Mouse (Mus musculus) layer of hippocampus, adult 2 months (tissue): ENCODE results near the gene Zswim4. TPM values are rescaled to one million over a fixed set of nuclear protein-coding genes. Genes with fewer than 3 reads are reported as not detected.

ENCODE experiments used
- DNase-seq, 2 experiments: peaks; one replicate each; pipeline ENCODE4 v3.0.0; 2022; ENCODE audit warnings: low spot score in 2 of 2
- H3K27ac ChIP-seq: fragments of 200-600 bp; 2 replicates; pipeline ENCODE4 v1.8.1; 2022
- H3K4me3 ChIP-seq: fragments of 200-600 bp; 2 replicates; pipeline ENCODE4 v1.8.1; 2022; ENCODE audit warnings: mild to moderate bottlenecking
- CTCF ChIP-seq: fragments of 200-600 bp; conservative IDR thresholded peaks from 2 replicates; pipeline ENCODE4 v1.8.1; 2022; ENCODE audit warnings: antibody characterized with exemption, mild to moderate bottlenecking, moderate library complexity
- total RNA-seq, 2 experiments: library from RNA; stranded (reverse); gene quantifications; 2 replicates each; pipeline ENCODE4 v1.2.3; 2021

Gene Zswim4
- total RNA-seq, 2 experiments from 2014 or later = 18.0 to 19.3 TPM

DNA sequence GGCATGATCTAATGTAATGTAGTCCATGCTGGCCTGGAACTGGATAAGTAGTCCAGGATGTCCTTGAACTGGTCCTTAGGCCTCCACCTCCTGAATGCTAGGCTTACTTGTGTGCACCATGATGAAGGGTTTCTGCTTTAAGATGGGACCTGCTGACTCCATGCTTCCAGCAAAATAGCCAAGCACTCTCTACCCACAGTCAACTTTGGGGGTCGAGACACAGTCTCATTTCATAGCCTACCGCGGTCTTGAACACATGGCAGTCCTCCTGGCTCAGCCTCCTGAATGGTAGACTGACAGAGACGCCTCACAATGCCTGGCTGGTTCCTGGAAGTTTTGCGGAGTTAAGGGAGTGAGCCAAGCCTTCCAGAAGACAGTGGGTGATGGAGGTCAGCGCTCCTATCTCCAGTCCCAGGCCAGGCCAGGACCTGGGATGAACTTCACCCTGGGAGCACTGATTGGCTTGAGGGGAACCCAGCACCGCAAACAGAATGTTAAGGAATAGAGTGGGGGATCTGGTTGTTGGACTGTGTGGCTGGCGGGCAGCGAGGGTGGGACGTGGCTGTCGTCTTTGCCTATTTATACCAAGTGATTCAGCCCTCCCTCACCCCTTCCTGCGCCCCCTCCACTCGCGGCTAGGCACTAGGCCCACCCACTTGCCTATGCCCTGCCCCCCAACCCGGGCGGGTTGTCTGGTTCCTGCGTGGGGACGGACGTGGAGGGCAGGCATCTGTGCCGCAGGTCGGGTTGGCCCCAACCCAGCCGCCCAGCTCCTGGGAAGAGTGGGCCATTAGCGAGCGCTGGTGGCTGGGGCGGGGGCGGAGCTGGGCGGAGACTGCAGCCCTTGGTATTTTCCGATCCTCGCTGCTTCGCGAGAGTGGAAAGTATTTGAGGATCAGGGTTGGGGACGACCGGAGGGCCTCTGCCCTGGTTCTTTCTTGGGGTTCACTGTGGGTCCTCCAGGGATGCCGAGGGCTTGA lies 33.6 kb downstream of the Zswim4 start:
- H3K4me3 ChIP-seq = peak overlapping the region; percentile 65
- TF ChIP-seq CTCF = no peak

DNA sequence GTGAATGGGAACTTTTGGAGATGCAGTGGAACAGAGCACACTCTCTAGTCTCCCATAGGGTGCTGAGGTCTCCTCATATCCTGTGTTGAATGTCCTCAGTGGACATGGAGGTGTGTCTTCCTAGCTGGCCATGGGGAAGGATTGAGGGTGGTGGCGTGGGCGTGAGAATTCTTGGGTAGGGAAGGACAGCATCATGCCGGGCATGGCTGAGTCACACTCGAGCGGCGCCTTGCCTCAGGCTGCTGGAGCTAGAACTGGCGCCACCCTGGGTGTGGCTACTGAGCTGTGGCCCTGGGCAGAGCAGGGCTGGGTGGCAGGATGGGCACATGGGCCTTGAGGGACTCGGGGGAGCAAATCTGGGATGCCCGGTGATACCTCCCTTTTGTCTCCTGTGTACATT lies 34.4 kb downstream of the Zswim4 start:
- DNase-seq = no peak
- Histone ChIP-seq H3K27ac (peak overlapping the region; percentile 98), H3K4me3 (peak overlapping the region; percentile 65)
- no peak for TF ChIP-seq CTCF

More for the DNA sequence above, 33.6 kb downstream of the Zswim4 start:
- H3K27ac ChIP-seq = peak overlapping the region; percentile 98
- DNase-seq = peak; percentile 61 to 63

- DNase-seq = no peak
These were observed 35.2 kb downstream of the Zswim4 start for GRCm38 (mm10) chr8:84201545-84202245.

DNA sequence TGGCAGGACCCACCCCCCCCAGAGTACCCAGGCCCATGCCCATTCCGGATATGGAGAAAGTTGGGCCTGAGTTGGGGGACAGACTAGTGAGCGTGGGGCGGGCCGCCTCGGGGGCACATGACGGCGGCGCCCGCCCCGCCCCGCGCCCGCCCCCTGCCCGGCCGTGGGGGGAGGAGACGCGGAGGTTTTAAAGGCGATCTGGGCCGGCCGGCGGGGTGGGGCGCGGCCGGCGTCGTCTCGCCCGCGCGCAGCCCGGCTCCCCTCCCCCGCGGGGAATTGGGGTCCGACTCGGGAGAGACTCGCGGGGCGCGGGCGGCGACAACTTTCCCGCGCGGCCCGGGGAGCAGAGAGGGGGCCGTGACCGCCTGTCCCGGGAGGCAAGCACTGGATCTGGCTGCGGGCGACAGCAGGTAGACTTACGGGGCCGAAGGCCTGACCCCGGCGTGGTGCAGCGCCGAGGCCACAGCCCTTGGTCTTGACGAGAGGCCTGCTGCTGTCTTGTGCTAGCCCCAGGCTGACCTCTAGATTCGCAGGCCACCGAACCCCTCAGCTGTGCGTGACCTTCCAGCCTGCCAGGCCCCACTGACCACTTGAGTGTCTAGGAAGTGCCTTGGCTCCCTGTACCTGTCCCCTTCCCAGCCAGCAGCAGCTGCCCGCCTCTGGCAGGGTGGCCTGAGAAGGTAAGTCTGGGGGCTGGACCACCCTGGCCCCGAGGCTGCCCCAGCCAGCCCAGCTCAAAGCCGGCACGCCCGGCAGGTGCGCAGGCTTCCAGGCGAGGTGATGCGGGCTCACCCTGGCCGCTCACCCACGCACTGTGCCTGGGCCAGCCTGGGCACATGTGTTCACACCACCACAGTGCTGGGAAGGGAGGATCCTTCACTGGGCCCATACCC lies 36.0 kb downstream of the Zswim4 start:
- Histone ChIP-seq H3K27ac (peak overlapping the region; percentile 98), H3K4me3 (peak overlapping the region; percentile 65)
- no peak for TF ChIP-seq CTCF
- DNase-seq = no peak

More at GRCm38 (mm10) chr8:84201545-84202245, 35.2 kb downstream of the Zswim4 start:
- no peak for TF ChIP-seq CTCF
- Histone ChIP-seq H3K27ac (peak overlapping the region; percentile 98), H3K4me3 (peak overlapping the region; percentile 65)

GRCm38 (mm10) chr8:84200126-84200555 lies 36.7 kb downstream of the Zswim4 start:
- peak; percentile 17; the same call in 1 of the 2 replicates for TF ChIP-seq CTCF
- no peak for DNase-seq
- Histone ChIP-seq H3K27ac (peak overlapping the region; percentile 98), H3K4me3 (peak overlapping the region; percentile 65; the same call in 1 of the 2 replicates)

DNA sequence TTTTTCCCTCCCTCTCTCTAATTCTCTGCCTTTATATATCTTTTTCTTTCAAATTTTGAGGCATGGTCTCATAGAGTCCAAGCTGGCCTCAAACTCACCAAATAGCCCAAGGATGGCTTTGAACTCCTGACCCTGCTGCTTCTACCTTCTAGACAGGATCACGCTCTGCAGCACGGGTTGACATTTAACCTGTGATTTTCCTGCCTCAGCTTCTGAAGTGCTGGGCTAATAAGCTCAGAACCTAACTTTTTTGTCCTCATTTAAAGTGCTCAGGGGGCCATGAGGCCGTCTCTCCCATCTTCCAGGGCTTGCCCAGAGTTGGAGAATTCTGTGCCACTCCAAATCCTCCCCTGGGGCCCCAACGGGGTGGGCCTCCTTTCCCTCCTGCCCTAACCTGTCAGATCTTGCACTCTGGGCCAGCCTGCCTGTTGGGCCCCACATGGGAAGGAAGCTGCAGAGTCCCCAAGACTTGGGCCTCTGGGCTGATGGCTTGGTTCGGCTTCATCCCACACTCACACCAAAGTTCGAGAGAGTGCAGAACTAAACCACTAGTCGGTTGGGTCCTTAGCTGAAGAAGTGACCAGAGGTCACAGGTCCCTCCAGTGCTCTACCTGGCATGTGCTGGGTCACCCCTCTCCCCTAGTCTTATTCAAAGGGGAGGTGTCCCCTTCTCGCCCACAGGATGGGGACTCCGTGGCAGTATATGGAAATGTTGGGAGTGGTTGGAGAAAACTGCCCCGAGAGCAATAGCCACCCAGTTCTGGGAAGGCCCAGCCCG lies 37.3 kb downstream of the Zswim4 start:
- peak overlapping the region; percentile 98; the same call in 1 of the 2 replicates for H3K27ac ChIP-seq
- TF ChIP-seq CTCF = no peak

DNA sequence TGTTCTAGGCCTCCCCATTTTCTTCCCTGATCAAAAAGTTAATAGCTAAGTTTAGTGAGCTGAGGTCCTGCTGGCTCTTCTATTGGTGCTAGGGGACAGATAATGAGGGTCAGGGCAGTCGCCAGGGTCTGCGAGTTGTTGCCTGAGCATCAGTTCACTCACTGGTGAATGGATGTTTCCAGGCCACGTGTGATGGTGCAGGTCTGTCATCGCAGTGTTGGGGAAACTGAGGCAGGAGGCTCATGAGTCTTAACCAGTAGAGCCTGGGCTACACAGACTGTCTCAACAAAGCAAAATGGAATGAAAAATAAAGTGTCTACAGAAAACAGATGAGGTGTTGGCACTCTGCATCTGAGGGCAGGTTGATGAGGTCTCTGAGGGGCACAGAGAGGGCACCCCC lies 38.0 kb downstream of the Zswim4 start:
- no peak for DNase-seq
- Histone ChIP-seq H3K4me3 (no peak overlapping the region), H3K27ac (peak overlapping the region; percentile 82)
- TF ChIP-seq CTCF = no peak

More for the DNA sequence above, 37.3 kb downstream of the Zswim4 start:
- no peak overlapping the region for H3K4me3 ChIP-seq
- no peak for DNase-seq

GRCm38 (mm10) chr8:84197922-84198774 lies 38.7 kb downstream of the Zswim4 start:
- H3K27ac ChIP-seq = peak overlapping the region; percentile 82
- DNase-seq = peak; percentile 75 to 88
- peak overlapping the region; percentile 59 for H3K4me3 ChIP-seq
- TF ChIP-seq CTCF = no peak

DNA sequence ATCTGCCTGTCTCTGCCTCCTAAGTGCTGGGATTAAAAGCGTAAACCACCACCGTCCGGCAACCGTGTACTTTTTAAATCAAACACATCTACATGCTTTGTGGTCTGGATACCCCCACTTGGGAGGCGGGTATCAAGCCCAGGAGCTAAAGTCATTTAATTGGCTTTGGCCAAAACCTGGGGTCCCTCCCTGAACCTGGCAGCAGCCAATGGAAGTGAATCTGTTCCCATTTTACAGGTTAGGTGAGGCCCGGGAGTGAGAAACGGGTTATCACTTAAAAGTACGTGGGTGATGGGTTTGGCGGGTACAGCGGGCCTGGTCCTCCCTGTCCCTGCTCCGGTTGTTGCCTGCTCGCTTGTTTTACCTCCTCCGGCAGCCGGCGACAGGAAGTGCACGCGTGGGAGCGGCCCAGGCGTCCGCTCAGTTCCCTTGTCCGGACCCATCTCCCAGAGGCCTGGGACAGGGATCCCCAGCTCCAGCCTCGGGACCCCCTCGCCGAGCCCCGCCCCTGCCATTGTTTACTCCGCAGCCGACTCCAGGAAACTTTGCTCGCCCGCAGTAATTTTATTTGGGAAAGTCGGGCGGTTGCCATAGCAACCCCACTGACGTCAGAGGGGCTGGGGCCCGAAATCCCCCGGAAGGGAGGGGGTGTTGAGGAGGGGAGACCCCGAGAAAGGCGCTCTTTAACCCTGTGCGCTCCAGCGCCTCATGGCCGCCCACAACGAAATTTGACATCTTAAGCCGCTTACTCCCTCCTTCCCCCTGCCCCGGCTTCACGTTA lies 39.5 kb downstream of the Zswim4 start:
- TF ChIP-seq CTCF = no peak
- peak; percentile 70 to 71 for DNase-seq
- H3K4me3 ChIP-seq = peak overlapping the region; percentile 59
- peak overlapping the region; percentile 82 for H3K27ac ChIP-seq

- H3K27ac ChIP-seq = no peak overlapping the region
- DNase-seq = no peak
- TF ChIP-seq CTCF = no peak
- no peak overlapping the region for H3K4me3 ChIP-seq
These were observed 42.6 kb downstream of the Zswim4 start for GRCm38 (mm10) chr8:84194224-84194743.
